Mouse (Mus musculus): ENCODE results near the gene Lbhd1.
"Not testable (repeated sequence)": the region's sequence is repeated elsewhere in the genome, so short reads cannot be mapped to it uniquely, and the experiment has no call there.

Gene Lbhd1

DNA sequence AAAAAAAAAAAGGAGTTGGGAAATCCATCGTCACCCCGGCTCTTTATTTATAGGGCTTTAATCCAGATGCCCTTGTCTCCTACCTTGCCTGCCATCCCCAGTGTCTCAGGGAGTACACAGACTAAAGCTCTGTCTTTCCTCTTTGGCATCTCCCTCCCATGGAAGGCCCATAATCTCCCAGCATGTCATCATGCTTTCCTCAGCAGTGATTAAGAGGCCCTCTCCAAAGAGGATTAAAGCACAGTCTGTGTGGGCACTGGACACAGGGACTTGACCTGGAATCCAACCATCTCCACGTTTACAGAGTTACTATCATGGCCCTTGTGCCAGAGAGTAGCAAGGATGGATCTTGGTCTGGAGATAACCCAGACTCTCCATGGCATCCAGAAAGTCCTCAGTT lies at the start of gene Lbhd1, which contains the start of gene Gm49403:
Gene Lbhd1 (plus strand): TSS at position 117 of the 400 bp plus-strand sequence.
Gene Gm49403 (plus strand): TSS at position 315 of the 400 bp plus-strand sequence.
- DNase-seq = no peak

DNA sequence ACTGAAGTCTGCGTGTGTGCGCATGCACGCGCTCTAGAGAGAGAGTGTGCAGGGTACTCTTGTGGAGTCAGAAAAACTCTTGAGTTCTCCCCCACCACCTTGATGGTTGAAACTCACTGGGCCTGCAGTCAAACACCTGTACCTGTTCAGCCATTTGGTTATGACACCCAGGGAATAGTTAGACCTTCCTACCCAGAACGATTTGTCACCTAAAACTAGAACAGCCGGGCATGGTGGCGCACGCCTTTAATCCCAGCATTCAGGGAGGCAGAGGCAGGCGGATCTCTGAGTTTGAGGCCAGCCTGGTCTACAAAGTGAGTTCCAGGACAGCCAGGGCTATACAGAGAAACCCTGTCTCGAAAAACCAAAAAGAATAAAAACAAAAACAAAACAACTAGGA lies 47.2 kb upstream of the Lbhd1 start:
- not testable (repeated sequence) for DNase-seq

DNA sequence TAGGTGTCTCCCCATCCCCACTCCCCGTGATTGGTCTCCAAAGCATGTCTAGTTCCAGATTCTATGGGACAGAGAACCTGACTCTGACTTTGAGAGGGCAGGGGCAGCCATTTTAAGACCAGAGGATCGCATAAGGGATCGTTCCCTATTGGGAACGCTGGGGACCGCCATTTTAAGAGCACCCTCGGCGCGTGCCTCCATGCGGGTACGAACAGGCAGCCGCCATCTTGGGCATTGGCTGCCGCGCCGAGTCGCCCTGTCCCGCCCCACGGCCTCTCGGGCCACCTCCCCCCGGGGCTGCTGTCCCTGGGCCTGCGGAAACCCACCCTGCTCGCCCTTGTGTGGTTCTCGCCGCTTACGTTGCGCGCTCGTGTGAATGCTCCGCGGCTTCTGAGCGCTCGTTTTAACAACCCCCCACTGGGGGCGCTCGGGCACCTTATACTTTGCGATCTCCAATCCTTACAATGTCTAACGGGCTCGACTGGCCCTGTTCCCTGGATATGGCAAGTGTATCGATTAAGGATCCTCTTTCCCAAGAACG lies 46.2 kb upstream of the Lbhd1 start, which contains the start of gene Bscl2:
Gene Bscl2 (plus strand): TSS at position 217 of the 541 bp plus-strand sequence.
- DNase-seq = peak; percentile 90

DNA sequence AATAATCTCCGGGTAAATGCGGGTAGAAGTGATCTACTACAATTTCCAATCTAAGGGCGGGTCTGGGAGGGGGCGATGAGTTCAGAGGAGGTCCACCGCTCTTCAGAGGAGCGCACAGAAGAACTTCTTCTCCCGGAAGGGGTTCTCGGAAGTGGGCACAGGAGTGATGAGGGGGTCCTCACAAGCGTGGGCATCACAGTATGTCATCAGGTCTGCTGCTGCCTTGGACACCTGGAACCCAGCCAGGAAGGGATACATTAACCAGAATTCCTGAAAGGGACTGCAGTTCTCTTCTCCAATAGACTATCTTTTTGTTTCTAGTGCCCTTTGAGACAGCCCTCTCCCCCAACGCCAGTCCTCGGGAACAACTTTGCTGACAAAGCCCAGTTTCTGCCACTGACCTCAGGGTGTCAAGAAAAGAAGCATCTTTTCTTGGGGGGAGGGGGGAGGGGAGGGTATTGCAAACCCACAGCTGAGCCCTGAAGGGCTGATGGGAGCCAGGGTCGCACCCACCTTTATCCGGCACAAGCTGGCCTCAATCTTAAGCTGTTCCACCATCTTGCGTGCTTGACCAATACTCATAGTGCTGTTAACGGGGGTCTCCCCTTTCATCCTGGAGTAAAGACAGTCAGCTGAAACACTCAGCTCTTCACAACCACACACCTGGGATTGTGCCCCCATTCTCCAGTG lies 45.3 kb upstream of the Lbhd1 start:
- peak; percentile 83 for DNase-seq

DNA sequence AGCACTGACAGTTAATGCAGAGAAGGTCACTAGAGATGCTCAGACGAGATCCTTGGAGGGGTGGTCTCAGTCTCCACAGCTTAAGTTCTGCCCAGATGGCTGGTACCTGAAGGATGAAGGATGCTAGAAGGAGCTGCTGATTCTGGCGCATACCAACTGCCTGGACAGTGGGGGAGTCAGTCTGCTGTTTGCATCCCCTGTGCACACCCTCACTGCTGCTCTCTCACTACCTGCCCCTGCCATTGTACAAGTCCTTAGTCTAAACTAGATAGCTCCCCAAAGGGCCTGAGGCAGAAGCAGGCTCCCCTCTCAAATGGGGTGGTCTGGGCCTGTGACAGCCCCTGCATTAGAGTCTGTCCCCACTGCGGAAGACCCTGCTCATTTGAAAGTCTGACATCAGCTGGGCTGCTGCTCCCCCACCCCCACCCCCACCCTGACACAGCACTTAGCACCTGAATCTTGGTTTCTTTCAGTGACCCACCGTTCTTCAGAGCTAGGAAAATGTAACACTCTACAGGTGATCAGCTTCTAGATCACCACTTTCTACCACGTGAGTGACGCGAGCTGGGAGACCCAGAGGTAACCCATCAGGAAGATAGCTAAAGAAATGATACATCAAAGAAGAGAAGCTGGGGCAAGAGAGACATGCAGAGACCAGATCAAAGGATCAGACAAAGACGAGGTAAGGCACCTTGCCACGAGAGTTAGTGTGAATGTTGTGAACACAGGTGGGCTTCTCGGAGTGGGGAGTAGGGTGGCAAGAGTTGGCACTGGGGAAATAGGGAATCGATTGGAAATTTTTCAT lies 44.2 kb upstream of the Lbhd1 start, which contains the start of gene Gng3:
Gene Gng3 (minus strand): TSS at position 92 of the 805 bp plus-strand sequence.
- DNase-seq = no peak

DNA sequence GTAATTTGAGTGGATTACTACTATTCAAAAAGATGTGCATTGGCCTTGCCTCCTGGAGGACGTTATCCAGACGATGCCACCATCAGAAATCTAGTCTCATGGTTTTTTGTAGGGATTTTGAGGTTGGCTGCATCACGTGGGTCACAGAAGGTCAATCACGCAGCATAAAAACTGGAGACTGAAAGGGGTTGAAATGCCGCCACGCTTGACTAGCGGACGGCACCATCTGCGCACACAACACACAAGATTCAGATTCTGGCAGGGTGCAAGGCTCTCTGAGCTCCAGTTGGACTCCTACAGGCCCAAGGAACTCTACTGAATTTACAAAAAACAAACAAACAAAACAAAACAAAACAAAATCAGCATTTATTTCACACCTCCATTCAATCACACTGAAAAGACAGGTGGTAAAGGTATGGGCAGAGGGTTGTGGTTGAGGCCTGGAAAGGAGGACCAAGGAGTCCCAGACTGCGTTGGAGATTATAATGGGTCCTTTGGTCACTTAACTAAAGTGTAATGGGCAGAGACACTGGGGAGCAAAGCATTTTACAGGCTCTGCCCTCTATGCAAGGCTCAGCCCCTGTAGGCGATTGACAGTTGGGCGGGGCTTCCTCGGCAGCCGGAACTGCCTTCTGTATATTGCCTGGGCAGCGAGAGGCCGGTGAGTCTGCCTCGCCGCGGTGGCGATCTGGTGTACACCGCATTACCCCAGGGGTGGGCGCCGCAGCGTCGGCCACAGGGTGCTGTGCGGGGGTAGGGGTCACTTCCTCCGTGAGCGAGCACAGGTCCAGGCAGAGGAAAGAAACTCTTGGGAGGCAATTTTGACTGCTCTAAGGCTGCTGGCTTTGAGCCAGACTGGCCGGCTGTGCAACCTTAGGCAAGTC lies 43.4 kb upstream of the Lbhd1 start:
- peak; percentile 87 for DNase-seq

DNA sequence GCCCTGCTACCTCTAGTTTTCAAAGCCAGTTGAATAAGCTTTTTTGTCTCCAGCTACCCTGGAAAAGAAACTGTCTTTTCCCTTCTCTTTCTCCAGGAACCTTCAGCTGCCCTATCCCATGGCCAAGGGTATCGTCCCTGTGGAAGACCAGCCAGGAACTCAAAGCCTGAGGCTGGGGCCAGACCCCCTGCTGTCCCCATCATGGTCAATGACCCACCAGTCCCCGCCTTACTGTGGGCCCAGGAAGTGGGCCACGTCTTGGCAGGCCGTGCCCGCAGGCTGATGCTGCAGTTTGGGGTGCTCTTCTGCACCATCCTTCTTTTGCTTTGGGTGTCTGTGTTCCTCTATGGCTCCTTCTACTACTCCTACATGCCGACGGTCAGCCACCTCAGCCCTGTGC lies 42.5 kb upstream of the Lbhd1 start:
- DNase-seq = no peak

DNA sequence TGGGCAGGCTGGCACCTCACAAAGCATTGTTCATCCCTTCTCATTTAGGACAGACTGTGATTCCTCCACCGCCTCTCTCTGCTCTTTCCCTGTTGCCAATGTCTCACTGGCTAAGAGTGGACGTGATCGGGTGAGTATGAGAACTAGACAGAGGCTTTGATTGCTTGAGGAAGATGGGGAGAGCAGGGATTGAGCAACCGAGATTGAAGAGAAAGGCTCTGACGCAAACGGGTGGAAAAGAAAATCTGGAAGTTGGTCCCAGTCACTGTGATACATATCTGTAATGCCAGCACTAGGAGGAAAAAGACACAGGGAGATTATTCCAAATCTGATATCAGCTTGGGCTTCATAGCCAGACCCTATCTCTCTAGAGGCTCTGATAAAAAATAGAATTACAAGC lies 40.6 kb upstream of the Lbhd1 start:
- DNase-seq = no peak

DNA sequence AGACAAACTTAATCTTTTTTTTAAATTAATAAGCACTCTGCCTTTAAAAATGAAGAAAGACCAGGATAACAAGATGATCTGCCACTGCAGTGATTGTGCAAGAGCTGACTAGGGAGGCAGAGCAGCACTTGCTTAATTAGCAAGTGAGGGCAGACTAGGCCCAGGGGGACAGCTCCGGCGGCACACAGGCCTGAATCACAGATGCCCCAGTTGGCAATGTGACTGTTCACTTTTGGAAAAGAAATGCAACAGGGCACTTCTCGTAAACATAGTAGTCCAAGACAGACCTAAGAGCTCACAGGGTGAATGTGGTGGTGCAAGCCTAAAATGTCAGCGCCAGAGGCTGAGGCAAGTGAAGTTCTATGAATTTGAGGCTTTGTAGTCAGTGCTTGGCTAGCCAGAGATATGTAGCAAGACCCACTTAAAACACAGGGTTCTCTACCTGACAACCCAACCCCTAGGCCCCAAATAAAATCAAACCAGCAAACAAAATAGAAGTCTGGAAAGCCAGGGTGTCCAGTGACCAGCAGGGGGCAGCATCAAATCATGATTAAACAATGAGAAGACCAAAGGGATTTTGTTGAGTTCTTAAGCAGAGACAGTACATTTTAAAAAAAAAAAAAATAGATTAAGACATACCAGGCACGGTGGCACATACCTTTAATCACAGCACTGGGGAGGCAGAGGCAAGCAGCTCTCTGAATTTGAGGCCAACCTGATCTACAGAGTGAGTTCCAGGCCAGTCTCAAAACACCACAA lies 39.0 kb upstream of the Lbhd1 start:
- DNase-seq = peak; percentile 83

DNA sequence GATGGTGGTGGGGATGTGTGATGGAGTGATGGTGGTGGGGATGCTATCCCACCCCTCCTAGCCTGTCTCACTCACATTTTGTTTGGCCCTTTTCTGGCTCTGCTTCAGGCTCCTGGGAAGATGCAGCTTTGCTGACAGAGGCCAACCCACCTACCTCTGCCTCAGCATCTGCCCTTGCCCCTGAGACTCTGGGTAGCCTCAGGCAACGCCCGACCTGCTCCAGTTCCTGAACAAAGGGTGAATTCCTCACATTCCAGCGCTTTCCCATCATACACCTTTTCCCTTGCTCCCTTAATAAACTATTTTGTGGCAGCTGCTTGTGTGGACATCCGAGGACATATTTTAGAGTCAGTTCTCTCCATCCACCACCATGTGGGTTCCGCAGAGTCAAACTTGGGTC lies 35.2 kb upstream of the Lbhd1 start:
- DNase-seq = no peak

DNA sequence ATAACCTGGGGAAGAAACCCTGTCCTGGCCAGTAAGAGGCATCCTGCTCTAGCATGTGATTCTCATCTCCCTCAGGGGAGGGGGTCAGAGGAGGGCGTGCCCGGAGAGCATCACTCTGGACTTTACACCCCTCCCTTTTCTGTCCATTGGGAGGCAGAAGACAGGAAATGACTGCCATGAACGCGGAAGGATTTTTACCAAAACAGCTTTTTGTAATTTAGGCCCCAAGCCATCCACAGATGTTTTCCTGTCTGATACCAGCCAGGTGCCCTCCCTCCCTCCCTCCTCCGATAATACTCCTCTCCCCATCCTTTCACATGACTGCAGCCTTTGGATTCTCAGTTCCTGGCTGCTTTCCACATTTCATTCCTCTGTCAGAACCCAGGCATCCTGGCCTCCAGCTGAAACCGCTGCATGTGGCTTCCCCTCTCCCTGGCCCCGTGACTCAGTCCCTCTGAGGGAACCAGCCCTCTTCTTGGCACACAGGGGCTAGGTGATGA lies 33.1 kb upstream of the Lbhd1 start, which contains the start of gene Lrrn4cl:
Gene Lrrn4cl (plus strand): TSS at position 367 of the 500 bp plus-strand sequence.
- no peak for DNase-seq

DNA sequence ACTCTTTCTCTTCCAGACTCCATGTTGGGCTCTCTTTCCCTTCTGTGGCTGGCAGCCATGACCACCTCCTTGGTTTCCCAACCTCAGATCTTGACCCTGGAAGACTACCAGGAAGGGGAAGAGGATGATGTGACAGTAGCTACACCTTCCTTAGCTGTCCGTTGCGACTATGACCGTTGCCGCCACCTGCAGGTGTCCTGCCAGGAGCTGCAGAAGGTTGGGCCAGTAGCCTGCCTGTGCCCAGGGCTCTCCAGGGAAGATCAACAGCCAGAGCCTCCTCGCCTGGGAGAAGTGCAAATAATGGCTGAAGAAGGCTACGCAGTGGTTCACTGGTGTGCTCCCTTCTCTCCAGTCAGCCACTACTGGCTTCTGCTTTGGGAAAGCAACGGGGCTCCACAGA lies 31.9 kb upstream of the Lbhd1 start:
- DNase-seq = no peak

DNA sequence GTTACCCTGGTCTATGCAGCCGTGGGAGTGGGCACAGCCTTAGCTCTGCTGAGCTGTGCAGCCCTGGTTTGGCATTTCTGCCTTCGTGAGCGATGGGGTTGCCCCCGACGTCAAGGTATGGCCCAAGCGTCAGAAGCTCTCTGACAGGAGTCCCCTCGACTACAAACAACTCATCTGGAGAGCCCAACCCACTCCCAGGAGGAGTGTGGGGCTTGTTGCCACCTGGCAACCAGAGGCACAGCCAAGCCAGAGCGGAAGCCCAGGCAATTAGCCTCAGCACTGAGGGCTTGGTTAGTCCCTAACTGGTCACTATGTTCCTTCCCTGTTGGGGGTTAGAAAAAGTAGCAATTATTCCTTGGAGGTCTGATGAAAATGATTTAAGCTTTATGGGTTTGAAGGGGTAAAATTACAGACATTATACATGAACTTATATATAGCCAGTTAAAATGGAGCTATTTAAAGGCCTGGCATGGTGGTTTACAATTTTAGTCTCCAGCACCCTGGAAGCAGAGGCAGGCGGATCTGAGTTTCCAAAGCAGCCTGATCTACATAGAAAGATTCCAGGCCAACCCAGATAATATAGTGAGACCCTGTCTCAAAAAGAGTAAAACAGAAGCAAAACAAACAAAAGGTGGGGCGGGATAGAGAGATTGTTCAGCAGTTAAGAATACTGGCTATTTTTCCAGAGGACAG lies 31.1 kb upstream of the Lbhd1 start:
- DNase-seq = no peak

DNA sequence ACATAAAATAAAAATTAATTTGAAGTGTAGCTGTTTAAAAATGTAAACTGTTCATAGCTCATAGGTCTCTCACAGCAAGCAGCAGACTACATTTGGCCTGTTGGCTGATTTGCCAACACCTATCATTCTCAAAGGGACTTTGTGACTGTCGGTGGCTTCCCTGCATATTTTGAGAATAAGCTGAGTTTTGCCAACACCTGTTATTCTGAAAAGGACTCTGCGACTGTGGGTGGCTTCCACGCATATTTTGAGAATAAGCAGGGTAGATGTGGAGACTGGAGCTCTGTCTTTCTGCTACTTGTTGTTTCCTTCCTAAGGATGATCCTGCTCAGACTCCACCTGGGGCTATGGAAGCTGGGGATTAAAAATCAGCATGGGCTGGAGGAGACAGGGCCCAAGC lies 30.4 kb upstream of the Lbhd1 start:
- no peak for DNase-seq

DNA sequence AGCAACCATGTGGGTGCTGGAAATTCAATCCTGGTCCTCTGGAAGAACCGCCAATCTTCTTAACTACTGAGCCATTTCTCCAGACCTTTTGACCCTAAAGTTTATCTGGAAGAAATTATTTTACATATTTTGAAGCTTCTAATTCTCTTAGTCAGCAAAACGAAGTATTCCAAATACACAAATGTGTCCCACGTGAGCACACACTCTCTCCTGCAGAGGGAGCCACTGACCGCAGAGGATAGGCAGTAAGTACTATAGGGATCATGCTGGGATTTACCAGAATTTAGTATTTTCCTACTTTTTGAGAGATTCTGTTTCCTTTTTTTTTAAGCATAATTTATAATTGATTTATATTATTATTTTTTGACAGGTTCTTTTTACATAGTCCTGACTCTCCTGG lies 25.8 kb upstream of the Lbhd1 start:
- DNase-seq = peak; percentile 63

DNA sequence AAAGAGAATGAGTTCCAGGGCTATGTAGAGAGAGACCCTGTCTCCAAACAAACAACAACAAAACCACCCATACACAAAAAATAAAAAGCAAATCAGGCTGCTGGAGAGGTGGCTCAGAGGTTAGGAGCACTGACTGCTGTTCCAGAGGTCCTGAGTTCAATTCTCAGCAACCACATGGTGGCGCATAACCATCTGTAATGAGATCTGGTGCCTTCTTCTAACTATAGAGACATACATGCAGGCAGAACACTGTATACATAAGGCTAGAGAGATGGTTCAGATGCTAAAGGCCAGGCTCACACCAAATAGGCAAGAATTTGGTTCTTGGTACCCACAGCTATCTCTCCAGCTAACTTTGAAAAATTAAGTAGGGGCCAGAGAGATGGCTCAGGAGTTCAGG lies 24.5 kb upstream of the Lbhd1 start:
- DNase-seq = peak; percentile 30

DNA sequence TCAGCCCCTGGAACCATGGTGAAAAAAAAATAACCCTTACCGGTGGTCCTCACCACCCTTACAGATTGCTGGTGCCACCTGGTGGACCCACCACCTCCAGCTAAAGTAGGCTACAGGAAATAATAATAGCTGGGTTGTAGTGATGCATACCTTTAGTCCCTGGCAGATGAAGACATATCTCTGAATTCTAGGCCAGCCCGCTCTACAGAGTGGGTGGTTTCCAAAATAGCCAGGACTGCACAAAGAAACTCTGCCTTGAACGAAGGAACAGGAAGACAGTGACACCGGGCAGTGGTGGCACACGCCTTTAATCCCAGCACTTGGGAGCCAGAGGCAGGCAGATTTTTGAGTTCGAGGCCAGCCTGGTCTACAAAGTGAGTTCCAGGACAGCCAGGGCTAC lies 19.3 kb upstream of the Lbhd1 start:
- no peak for DNase-seq

DNA sequence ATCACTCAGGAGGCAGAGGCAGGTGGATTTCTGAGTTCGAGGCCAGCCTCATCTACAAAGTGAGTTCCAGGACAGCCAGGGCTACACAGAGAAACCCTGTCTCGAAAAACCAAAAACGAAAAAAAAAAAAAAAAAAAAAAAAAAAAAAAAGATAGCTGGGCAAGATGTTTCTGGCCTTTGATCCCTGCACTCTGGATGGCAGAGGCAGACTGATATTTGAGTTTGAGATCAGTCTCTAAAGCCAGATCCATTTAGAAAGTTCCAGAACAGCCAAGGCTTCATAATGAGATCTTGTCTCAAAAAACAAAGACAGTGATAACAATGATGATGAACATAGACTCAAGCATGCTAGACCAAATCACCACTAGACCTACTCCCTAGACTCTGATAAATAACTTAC lies 13.2 kb upstream of the Lbhd1 start:
- DNase-seq = not testable (repeated sequence)

DNA sequence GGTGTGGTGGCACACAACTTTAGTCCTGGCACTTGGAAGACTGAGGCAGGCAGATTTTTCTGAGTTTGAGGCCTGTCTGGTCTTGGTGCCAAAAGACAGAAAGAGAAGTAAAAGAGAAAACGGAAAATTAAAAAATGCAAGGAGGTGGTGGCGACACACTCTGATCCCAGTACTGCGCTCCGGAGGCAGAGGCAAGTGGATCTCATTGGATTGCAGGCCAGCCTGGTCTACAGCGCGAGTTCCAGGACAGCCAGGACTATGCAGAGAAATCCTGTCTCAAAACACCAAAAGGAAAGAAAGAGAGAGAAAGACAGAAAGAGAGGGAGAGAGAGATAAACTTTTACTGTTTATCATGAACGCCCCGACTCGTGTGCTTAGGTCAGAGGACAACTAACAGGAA lies 12.7 kb upstream of the Lbhd1 start:
- no peak for DNase-seq

DNA sequence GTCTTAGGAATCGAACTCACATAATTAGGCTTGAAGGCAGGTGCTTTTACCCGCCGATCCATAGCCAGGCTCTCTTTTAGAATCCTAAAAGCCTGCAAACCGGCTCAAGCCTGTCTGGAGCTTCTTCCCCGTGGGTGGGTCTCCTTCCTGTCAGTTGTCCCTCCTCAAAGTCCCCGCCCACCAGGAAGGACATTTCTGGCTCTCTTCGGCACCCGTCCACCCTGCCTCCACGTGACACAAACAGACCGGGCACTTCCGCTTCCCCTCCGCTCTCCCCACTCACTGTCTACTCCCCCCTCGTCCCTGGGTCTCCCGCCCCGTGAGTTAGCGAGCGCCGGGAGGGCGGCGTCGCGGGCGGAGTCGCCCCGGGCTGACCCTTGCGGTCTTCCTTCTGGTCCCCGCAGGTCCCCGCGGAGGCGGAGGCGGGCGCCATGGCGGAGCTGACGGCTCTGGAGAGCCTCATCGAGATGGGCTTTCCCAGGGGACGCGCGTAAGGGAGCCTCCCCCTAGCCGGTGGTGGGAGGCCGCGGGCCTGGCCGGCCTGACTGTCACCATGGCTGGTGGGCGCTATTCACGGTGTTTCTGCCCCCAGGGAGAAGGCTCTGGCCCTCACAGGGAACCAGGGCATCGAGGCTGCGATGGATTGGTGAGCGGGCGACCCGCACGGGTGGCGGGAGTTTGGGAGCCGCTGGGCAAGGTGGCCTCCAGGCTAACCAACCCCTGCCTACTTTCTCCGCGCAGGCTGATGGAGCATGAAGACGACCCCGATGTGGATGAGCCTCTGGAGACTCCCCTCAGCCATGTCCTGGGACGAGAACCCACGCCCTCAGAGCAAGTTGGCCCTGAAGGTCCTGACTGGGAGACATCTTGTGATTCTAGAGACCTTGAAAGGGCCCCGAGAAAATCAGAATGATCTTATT lies 12.0 kb upstream of the Lbhd1 start, which contains the start of gene Ubxn1:
Gene Ubxn1 (plus strand): TSS at position 230 of the 920 bp plus-strand sequence.
- DNase-seq = peak; percentile 99
